Mouse (Mus musculus) brain, embryonic 18.5 days (tissue): ENCODE measurements around the gene Pigl.
"Not testable (repeated sequence)": the region's sequence is repeated elsewhere in the genome, so short reads cannot be mapped to it uniquely, and the experiment has no call there.

Experiments used
- DNase-seq: peaks from one replicate; pipeline ENCODE4 v3.0.0-alpha.2; 2012; ENCODE audit warnings: low read depth, low spot score

Pigl gene

DNA sequence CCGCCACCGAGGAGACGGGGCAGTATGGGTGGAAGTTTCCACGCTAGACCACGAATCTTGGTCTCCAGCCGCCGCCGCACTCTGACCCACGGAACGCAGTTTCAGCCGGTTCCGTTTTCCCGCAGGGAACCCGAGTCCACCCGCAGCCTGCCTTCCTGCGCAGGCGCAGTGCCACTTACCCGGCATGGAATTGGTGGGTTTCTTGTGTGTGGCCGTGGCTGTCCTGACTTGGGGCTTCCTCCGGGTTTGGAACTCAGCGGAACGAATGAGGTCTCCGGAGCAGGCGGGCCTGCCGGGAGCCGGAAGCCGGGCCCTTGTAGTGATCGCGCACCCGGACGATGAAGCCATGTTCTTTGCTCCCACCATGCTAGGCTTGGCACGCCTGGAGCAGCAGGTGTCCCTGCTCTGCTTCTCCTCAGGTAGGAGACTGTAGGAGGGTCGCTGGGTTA, at the start of gene Pigl, which contains the start of gene Ncor1:
Gene Pigl (plus strand): TSS at position 185 of the 449 bp plus-strand sequence.
Gene Ncor1 (minus strand): TSS at position 266 of the 449 bp plus-strand sequence.
- DNase-seq, result peak; percentile 66

DNA sequence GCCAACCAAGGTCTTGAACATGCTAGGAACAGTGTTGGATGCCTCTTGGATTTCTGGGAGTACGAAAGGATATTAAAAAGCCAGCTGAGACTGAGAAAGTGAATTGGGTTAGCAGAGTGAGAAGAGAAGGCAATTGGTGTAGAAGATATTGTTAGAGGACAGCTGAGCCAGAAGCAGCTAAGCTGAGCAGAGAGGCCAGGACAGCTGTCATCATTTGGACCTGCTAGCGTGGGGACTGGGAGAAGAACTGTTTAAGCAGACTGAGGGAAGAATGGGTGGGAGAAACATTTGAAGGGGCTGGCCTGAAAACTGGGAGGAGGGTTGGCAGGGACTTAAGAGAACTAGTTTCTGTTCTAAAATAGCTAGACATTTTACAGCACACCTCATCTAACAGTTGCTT, 49.4 kb upstream of the Pigl start:
- DNase-seq, result no peak

DNA sequence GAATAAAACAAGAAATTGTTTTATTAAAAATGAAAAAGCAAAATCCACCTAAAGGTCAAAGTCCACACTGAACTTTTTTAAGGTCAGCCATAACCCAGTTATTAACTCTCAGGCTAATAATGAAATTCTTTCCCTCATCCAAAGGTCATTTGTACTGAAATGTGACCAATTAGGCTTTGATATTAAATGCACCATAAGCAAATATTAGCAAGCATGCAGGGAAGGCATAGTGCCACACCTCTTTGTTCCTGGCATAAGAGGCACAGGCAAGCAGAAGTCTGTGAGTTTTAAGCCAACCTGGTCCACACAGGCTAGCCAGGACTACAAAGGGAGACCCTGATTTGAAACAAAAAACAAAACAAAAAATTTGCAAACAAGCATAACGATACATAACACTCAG, 48.6 kb upstream of the Pigl start:
- DNase-seq, result no peak

DNA sequence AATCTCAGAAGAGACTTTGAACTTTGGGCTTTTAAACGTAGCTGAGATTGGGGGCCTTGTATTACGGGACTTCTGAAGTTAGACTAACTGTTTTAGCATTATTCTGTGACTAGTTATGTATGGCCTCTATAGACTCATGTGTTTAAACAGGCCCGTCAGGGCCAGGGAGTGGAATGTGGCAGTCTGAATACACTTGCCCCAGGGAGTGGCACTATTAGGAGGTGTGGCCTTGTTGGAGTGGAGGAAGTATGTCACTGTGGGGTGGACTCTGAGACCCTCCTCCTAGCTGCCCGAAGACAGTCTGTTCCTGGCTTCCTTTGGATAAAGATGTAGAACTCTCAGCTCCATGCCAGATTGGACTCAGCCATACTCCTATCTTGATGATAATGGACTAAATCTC, 43.2 kb upstream of the Pigl start:
- DNase-seq, result no peak

DNA sequence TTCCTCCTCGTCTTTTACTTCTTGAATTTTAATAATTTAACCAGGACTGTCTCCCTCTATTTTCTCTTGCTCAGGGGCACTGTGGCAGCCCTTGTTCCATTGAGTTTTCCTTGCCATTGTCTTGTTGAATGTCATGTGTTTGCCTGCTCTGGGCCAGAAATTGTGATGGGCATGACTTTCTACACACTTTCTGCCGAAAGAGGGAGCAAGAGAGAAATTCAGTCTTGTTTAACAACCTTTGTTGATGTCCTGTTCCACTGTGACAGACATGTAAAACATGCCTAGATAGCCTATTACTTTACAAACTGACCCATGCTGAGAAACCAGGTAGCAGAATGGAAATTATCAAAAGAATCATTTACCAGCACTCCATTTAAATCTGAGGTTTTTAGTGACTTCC, 33.7 kb upstream of the Pigl start:
- no peak for DNase-seq

DNA sequence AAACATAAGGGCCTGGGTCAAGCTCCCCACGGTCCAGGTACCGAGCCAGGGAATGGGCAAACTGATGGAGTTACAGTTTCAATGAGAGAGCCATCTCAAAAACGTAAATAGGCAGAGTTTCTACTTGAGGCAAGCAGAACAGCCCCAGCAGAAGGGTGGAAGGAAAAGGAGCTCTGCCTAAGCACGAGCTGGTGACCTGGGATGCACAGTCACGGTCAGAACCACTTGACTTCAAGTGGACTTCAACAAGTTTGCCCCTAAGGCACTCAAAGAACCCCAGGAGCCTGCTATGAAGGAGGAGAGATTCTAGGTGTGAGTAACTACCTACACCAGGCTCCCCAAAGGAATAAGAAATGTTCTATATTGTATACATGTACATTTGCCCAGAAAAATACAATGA, 32.0 kb upstream of the Pigl start:
- no peak for DNase-seq

DNA sequence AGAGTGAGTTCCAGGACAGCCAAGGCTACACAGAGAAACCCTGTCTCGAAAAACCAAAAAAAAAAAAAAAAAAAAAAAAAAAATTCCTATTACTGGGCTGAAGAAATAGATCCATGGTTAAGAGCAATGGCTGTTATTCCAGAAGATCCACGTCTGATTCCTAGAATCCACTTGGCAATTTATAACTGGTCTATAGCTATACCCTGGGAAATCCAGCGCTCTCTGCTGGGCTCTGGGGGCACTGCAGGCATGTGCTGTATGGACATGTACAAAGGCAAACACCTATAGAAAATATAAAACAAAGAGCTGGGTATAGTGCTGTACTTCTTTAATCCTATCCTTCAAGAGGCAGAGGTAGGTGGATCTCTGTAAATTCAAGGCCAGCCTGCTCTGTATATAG, 31.2 kb upstream of the Pigl start:
- no peak for DNase-seq

DNA sequence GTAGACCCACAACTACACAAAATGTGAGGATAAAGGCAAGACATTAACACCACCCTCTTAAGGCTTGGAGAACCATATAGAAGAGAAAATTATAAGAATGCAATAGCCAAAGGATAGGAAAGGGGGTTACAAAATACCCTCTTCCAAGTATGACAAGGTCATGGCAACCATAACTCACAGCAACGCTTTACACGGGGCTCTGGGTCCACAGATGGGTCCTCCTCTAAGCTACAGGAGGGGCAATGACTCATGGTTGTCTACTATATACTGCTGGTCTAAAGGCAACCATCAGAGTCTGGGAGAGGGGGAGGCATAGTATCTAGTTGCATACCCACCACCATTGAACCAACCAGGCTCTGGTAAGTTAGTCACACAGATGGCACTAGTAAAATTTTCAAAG, 26.0 kb upstream of the Pigl start:
- DNase-seq, result no peak

DNA sequence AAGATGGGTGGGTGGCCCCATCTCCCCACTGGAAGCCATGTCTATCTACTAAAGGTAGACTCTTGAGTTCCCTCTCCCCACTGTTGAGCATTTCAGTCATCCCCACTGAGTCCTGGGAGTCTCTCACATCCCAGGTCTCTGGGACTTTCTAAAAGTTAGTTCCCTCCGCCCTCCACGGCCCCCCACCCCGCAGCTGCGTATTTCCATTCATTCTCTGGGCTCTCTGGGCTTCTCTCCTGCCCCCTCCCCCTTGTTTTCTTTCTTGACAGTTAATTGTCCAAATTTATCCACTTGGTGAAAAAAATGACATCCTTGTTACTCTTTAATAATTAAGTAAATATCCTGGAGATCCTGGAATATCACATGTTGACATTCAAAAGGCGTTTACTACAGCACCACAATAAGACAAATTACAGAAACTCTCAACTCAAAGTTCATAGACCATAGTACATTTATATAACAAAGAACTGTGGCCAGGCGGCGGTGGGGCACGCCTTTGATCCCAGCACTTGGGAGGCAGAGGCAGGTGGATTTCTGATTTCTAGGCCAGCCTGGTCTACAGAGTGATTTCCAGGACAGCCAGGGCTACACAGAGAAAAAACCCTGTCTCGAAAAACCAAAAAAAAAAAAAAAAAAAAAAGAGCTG, 17.5 kb upstream of the Pigl start:
- no peak for DNase-seq

DNA sequence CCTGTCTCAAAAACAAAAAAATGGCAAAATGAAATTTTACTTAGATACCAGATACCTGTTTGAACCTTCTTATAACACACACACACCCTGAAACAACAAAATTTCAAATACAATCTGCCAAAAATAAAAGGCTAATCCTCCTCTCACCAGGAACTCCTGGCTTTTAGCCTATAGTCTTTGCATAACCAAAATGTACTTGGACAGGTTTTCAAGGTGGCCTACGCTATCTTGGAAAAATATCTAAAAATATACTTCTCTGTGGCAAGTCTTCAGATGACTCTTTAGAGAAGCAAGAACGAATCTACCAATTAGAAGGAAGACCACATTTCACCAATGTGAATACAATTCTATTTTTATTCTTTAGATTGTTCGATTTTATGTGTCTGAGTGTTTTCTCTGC, 12.5 kb upstream of the Pigl start:
- DNase-seq, result no peak

DNA sequence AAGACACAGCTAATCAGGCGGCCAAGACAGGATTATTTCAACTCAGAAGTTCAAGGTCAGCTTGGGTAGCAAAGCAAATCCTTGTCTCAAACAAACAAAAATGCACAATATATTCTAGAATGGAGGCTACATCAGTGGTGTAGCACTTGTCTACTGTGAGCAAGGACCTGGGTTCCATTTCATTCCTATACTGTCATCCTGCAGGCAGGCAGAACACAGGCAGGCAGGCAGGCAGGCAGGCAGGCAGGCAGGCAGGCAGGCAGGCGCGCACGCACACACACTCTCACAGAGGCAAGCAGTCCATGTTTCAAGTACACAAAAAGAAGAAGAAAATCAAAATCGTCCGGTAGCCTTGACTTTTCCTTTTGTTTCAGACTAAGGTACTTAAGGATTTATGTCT, 9.3 kb upstream of the Pigl start:
- DNase-seq, result no peak

DNA sequence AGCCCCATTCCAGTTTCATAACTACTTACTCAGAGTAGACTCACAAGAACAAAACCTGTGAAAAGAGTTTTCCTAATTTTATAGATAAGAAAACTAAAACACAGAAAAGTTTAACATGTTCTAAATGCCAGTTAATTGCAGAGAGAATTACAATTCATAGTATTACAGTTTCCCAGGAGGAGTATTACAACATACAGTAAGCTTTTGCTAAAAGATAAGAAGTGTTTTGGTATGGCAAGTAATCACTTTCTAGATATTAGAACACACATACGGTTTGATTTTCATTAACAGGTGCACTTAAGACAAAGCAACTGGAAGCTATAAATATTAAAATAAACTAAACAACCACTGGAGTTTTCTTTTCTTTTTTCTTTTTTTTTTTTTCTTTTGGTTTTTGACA, 3.1 kb upstream of the Pigl start:
- no peak for DNase-seq

DNA sequence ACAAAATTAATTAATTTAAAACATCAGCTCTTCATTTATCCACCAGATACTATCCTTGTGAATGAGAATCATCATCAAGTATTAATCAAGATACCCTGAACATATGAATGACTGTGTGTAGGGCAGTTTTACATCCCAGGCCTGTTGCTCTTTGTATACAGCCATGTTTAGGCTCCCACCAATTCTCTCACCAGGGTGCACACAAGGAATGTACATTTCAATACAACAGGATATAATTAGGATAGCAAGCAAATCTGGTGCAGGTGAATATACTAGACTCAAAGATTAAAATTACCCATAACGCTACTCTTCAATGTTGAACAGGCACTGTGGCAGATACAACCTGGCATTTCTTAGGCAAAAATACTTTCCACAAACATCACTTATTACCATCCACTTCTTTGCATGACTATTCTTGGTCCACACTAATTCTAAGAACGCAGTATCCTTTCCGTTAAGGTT, 2.2 kb upstream of the Pigl start:
- DNase-seq, result peak; percentile 1

DNA sequence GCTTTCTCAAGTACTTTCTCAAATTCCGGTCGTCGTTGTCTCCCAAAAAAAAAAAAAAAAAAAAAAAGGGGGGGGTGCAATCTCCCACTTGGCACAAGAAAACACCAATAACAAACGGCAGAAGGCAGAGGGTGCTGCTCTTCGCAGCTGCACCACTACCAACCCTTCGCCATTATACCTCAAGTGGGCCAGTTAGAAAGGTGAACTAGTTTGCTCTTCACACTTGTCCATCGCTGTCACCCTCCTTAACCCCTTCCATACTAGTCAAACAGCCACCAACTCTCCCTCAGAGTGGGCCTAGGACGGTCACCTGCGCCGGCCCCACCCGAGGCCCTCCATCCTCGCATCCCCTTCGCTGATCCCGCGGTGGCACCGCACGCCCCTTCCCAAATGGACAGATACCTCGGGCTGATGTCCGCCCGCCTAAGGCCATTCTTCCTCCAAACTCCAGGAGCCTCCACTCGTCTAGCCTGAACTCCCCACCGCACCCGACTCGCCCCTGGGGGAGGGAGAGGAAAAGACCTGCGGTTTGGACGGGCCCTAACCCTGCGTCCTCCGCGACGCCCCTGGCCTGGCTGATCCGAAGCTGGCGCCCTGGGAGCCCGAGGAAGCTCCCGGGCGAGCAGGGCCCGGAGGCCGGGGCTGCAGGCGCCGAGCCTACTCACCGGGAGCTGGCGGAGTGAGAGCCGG, 1.6 kb upstream of the Pigl start:
- peak; percentile 28 for DNase-seq

DNA sequence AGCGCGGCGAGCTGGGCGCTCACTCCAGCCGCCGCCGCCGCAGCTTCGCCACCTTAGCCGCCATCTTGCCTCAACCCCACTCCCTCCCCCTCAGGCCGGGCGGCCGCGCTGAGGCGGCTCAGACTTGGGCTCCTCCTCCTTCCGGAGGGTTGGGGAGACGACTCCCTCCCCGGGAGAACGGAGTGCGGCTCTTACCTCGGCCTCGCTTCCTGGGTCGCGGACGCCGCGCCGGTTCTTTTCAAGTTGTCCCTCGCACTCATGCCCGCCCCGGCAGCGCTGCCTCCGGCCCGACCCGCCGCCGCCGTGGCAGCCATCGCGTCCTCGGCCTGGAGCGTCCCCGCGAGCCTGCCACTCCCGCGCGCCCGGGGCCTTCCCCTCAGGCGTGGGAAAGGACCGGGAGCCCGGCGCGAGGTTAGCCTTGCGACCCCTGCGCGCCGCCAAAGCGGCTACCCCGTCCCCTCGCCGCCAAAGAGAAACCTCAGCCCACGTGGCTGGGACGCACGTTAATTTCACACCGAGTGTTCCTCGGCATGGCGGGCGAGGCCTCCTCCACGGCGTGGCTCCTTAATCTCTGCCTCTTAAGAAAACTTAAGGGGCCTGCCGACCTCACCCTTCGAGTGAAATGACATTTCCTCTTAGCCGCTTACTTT, 894 bp upstream of the Pigl start:
- DNase-seq, result peak; percentile 73

DNA sequence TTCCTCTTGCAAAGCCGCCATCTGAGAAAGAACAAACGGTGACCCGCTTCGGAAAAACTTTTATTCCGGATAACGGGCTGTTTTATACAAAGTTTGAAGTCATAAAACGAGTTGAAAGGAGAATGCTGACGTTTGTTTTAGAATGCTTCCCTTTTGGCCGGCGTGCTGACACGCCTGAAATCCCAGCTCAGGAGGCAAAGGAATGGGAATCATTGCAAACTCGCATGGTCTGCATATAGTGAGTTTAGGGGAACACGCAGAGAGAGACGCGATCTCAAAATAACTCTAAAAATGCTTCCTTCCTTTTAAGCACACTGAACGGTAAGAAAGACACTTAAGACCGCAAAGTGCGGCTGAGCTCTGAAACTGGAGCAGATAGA, 379 bp upstream of the Pigl start:
- peak; percentile 3 for DNase-seq

DNA sequence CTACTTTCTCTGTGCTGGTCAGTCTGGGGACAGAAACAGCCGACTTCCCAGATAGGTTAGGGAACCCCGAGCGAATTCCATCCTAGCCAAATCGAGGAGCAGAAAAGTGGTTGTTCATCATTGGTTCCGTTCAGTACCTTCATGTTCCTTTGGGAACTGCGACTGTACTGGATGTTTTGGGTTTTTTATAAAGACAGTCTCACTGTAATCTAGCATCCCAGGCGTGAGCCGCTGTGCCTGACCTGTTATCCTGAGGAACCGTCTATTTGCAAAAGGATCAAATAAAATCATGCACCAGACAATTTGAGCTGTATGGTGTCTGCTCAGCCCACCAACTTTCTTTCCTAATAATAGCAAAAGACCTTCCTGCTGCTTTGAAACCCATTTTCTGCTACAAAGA, 520 bp downstream of the Pigl start:
- no peak for DNase-seq

DNA sequence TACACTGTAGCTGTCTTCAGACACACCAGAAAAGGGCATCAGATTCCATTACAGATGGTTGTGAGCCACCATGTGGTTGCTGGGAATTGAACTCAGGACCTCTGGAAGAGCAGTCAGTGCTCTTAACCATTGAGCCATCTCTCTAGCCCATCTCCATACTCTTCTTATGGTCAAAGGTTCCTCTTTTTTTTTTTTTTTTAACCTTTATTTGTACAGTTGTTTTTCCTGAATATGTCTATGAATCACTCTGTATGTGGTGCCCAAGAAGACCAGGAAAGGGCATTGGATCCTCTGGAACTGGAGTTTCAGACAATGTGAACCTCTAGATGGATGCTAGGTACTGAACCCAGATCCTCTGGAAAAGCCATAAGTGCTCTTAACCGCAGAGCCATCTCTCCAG, 4.3 kb downstream of the Pigl start:
- DNase-seq, result not testable (repeated sequence)

DNA sequence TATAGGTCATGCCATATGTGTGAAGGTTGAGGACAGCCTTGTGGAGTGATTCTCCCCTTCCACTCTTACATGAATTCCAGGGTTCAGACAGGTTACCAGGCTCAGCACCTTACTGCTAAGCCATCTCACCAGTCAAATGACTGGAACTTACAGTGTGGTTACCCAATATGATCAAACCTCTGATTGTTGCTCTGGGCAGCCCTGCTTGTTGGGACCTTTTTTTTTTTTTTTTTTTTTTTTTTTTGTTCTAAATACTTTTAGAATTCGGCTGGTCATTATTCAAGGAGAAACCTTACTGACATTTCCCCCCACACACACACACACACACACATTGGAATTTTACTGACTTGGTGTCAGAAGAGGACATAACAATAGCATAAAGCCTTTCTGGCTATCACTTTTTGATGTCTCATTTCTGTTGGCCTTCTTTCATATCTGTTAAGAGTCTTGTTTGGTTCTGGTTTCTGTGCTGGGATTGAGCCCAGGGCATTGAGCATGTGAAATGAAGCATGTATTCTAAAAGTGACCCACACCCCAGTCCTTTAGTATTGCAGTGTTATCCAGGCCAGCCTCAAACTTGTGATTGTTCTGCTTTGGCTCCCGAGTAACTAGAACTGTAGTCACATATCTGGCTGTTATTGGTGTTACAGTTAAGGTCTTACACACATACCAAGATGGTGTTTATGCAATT, 5.1 kb downstream of the Pigl start:
- no peak for DNase-seq

DNA sequence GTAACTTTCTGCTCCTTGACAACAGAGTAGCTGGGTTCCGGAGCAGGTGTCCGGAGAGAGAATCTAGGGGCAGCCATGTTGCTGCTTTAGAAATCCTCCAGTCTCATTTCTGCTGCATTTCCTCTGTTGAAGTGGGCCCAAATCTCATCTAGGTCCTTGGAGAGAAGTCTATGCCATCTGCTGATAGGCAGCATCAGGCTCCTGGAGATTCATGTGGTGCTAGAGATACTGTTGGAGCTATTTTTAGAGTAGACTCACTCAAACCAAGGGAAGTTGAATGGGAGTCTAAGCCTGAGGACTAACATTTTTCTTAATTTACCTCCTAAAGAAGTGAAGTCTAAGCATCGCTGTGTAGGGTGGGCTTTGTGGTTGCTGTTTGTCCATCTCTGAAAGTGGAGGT, 6.4 kb downstream of the Pigl start:
- DNase-seq, result no peak

DNA sequence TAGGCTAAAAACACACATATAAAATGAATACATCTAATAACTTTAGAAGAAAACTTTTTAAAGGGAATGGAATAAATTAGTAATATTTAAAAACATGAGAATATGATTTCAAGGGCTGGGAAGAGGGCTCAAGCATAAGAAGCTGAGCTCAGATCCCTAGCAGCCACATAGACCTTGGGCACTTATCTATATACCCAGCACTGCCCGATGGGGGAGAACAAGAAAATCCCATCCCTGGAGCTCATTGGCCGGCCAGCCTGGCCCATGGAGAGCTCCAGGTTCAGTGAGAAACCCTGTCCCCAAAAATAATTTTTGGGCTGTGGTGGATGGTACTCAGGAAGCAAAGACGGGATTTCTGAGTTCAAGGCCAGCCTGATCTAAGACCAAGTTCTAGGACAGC, 7.6 kb downstream of the Pigl start:
- no peak for DNase-seq

DNA sequence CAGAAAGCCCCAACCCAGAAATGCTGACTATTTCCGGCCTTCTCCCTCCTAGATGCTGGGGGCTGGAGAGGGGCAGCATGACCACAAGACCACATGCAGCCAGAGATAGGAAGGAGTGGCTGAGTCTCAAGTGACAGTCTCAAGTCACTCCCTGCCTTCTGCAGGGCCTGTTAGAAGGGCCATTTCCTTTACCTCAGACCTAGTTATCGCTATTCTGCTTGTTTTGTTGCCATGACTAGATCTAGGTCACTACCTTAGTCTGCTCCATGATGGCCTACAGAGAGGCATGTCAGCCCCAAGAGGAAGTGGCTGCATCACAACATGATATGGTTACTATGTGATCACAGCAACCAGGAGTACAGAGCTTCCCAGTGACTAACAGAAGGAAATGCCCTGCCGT, 8.3 kb downstream of the Pigl start:
- no peak for DNase-seq
